Mouse (Mus musculus) heart, postnatal 25 days (tissue): ENCODE measurements around the gene Tm6sf1. TPM values are rescaled to one million over a fixed set of nuclear protein-coding genes. Genes with fewer than 3 reads are reported as not detected.
"Not testable (repeated sequence)": the region's sequence is repeated elsewhere in the genome, so short reads cannot be mapped to it uniquely, and the experiment has no call there.

Experiments used
- DNase-seq: peaks from one replicate; pipeline ENCODE4 v3.0.0; 2022; ENCODE audit warnings: low spot score
- intact Hi-C: fragments of 180-260 bp; cut with DNase I; formaldehyde crosslinking; loops from one replicate; pipeline ENCODE4 v1.15.1; 2025
- total RNA-seq, 2 experiments: library from RNA; stranded (reverse); gene quantifications; 2 replicates each; pipeline ENCODE4 v1.2.3; 2021

The Tm6sf1 gene
- 10 to 100 TPM; 13.1 to 13.4 TPM for total RNA-seq

DNA sequence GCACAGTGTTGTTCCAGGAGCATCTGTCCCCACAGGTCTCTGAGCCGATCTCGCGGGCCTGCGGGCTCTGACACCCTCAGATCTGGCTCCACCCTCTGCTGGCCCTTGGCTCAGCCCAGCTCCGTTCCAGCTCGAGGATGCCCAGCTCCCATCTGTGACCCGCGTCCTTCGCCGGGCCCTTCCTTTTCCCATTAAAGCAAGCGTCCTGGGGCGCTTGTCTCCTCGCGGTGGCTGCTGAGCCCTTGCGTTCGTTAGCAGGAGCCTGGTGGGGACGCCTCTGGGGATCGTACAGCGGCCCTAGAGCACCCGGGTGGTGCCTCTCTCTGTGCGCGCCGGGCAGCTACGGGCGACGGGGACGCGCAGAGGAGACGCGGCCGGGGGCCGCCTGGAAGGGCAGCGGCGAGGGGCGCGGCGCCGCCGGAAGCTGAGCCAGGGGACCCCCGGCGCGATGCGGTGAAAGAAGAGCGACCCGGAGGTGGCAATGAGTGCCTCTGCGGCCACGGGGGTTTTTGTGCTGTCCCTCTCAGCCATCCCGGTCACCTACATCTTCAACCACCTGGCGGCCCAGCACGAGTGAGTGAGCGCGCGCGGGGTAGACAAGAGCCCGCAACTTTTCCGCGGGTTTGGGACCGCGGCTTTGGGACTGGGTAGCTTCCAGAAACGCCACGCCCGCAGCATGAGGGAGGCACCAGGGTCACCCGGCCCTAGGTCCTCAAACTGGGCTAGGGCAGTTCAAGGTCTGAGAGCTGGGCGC, at the start of gene Tm6sf1:
TSS of gene Tm6sf1 (plus strand) at position 34 of the 754 bp plus-strand sequence.
- no peak for DNase-seq
- intact Hi-C loops: loop anchor here (2.0 kb wide), 1 partner anchor 30 kb away; the partner anchor contains the start of gene Btbd1

GRCm38 (mm10) chr7:81824906-81825305, 33.9 kb upstream of the Tm6sf1 start:
- intact Hi-C loops: no loop called here

DNA sequence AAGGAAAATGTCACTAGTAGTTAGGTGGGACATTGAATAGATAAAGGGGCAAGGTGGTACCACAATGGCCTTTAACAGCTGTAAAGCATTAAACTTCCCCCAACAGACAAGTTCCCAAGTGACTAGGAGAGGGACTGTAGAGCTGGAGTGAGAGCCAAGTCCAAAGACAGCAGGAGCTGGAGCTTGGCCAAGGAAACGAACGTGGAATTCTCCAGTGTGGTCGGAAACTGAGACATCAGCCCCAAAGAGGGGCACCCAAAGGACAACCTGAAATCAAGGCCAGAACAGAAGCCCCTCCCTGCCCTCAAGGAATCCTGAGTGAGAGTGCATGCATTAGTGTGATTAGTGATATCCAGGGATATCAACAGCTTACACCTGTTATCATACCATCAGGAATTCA, 33.4 kb upstream of the Tm6sf1 start:
- DNase-seq: no peak
- intact Hi-C loops: no loop called here

More at GRCm38 (mm10) chr7:81824906-81825305, 33.9 kb upstream of the Tm6sf1 start:
- no peak for DNase-seq

DNA sequence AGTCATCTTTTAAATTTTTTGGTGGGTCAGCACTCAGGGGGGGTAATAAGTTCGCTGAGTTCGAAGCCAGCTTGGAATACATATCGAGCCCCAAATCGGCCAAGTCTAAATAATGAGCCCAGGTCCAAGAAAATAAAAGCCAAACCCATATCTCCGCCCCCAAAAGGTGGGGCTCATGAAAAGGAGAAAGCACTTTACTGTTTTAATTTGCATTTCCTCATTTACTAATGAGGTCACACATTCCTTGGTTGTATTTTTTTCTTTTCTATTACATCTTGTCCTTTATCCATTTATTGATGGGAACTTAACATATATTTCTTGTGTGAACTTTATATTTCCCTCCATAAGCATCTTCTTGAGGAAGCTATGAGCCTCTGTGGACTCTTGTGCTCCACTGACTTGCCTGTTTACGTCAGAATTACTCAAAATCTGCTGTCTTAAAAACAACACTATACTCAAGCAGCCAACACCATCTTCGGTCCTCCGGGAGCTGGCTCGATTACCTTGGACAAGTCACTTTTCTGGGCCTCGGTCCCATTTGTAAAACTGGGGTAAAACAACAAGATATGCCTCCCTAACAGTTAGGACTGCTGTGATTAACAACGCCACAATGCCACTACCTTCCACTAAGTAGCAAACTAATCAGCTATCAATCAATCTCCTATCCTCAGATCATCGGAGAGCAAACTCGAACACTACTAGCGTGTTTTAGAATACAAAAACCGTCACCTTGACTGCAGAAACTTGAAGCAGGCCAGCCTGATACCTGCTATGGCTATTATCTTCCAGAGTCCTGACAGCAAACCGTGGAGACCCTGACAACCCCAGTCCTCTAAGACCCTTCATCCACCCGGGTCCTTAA, 30.8 kb upstream of the Tm6sf1 start:
- intact Hi-C loops: loop anchor here (2.0 kb wide), 3 partner anchors 31 to 107 kb away; partner anchors contain the start of genes 3110040N11Rik, Hdgfl3 and Tm6sf1
- no peak for DNase-seq

- intact Hi-C loops: loop anchor here (2.0 kb wide), 3 partner anchors 30 to 106 kb away; partner anchors contain the start of genes 3110040N11Rik, Hdgfl3 and Tm6sf1
- peak; percentile 30 for DNase-seq
Measured at GRCm38 (mm10) chr7:81828681-81829378, 30.0 kb upstream of the Tm6sf1 start.

DNA sequence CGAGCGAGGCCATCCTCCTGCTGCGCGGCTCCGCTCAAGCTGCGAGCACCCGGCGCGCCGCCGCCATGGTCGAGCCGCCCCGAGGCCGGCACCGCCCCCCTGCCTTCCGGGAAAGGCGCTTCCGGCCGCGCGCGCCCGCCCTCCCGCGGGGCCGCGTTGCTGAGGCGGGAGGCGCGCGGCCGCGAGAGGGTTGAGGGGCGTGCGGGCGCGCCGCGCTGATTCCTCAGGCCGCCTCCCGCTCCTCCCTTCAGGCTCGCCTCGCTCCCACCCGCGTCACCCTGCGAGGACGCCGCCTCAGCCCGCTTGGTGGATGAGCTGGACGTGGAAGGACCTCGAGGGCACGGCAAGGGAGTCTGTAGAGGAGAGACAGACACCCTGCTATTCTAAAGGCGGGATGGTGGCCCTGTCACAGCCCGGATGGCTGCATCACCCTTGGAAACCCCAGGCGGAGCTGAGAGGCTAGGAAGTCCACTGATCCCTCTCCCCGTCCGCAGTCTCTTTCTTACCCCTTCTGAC, 29.4 kb upstream of the Tm6sf1 start, which contains the start of gene Btbd1:
TSS of gene Btbd1 (minus strand) at position 53 of the 516 bp plus-strand sequence.
- intact Hi-C loops: loop anchor here (2.0 kb wide), 3 partner anchors 29 to 105 kb away; partner anchors contain the start of genes 3110040N11Rik, Hdgfl3 and Tm6sf1
- peak; percentile 81 for DNase-seq

DNA sequence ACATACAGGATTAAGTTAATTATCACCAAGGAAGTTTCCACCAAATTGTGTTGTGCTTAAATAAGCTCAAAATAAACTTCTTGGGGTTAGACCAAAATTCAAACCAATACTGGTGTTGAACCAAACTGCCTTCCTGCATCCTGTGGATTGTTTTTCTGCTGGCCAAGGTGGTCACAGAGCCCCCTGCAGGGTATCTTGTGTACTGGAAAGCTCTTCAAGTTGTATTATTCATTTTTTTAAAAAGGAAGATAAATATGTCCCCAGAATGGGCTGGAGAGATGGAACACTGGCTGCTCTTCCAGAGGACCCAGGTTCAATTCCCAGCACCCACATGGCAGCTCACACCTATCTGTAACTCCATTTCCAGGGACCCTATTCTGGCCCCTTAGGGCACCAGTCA, 24.0 kb upstream of the Tm6sf1 start:
- no peak for DNase-seq
- intact Hi-C loops: no loop called here

DNA sequence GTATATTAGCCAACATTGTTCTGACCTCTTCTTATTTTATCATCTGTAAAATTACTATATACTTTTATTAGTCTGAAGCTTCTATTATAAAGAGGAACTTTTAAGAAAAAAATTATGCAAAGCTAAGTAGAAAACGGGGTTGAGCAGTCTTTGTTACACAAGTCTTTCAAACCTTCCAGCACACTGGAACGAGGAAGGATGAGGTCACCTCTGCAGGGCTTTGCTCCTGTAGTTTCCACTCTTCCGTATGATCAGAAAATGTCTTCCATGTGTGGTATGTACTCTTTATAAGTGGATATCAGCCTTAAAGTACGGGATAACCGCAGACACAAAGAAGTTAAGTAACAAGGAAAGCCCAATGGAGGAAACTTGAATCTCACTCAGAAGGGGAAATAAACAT, 23.4 kb upstream of the Tm6sf1 start:
- no peak for DNase-seq
- intact Hi-C loops: no loop called here

DNA sequence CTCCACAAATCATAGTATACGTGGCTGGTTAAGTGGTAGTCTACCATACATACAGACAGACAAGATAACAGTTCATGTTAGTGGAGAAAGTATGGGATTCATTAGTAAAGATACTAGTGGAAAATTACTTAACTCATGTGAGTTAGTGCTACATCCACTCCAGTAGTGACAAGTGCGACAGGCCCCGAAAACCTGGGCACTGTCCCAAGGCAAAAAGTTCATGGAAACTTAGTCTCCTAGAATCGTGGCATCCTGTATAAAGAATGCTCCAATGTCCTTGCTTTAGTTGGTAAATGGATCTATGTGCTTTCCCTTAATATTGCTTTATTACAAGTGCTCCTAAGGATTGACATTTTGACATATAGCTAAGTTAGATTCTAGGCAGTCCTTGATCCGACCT, 21.0 kb upstream of the Tm6sf1 start:
- DNase-seq, intact Hi-C loops: not testable (repeated sequence)

DNA sequence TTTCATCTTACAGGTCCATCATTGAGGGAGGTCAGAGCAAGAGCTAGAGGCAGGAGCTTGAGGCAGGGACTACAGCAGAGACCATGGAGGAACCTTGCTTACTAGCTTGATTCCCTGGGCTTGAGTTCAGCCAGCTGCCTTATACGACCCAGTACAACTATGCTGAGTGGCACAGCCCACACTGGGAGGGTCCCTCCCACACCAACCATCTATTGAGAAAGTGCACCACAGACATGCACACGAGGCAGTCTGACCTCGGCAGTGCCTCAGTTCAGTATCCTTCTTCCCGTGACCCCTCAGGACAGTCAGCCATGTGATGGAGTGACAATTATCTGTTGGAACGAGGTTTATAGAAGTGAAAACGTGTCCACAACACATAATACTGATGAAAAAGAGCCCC, 19.1 kb upstream of the Tm6sf1 start:
- intact Hi-C loops: no loop called here
- no peak for DNase-seq

DNA sequence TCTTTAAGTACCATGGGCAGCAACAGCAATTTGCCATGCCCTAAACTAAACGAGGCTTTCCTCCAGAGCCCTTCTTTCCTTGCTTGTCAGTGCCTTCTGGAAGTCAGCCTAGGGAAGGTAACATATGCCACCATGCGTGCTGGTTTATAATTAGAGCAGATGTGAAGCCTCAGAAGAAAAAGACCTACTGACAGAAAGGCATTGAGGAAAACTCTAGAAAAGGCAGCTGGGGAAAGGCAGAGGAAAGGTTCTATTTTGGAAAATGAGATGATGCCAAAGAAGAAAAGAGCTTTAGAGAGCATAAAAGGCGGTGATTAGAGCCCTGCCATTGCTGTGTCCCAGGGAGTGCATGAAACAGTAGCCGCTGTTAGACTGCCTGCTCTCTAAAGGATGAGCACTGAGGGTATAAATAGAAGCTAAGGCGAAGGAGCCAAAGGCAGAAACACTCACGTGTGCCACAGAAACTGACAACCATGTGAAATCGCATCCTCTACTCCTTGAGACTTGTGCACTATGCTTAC, 18.1 kb upstream of the Tm6sf1 start:
- intact Hi-C loops: no loop called here
- no peak for DNase-seq

DNA sequence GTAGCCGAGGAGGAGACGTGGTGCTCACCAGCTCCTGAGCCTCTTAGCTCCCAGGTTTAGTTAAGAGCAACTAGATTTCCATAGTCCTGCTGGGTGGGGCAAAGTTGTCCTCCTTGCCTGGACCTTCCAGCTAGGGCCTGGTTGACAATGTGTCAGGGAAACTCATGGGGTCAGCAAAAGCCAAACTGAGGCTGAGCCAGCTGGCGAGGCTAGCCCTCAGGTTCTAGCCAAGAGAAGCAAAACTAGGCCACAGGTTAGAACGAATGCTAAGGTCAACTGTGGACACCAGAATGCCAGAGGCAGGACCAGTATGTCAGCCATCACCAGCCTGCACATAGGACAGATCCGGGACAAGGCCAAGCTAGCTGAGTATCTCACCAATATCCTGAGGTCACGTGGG, 17.4 kb upstream of the Tm6sf1 start:
- DNase-seq: no peak
- intact Hi-C loops: no loop called here

- intact Hi-C loops: no loop called here
- no peak for DNase-seq
Measured at GRCm38 (mm10) chr7:81842141-81842540, 16.7 kb upstream of the Tm6sf1 start.

DNA sequence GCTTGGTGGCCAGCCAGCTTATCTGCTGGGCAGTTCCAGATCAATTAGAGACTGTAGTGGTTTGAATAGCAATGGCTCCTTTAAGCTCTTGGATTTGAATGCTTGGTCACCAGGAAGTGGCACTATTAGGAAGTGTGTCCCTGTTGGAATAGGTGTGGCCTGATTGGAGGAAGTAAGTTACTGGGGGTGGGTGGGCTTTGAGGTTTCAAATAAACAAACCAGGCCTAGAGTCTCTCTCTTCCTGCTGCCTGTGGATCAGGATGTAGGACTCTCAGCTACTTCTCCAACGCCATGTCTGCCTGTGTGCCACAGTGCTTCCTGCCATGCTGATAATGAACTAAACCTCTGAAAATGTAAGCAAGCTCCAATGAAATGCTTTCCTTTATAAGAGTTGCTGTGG, 15.8 kb upstream of the Tm6sf1 start:
- DNase-seq: no peak
- intact Hi-C loops: no loop called here

GRCm38 (mm10) chr7:81843903-81844302, 14.9 kb upstream of the Tm6sf1 start:
- intact Hi-C loops: no loop called here

GRCm38 (mm10) chr7:81844801-81845200, 14.0 kb upstream of the Tm6sf1 start:
- no peak for DNase-seq
- intact Hi-C loops: no loop called here

More at GRCm38 (mm10) chr7:81843903-81844302, 14.9 kb upstream of the Tm6sf1 start:
- no peak for DNase-seq

DNA sequence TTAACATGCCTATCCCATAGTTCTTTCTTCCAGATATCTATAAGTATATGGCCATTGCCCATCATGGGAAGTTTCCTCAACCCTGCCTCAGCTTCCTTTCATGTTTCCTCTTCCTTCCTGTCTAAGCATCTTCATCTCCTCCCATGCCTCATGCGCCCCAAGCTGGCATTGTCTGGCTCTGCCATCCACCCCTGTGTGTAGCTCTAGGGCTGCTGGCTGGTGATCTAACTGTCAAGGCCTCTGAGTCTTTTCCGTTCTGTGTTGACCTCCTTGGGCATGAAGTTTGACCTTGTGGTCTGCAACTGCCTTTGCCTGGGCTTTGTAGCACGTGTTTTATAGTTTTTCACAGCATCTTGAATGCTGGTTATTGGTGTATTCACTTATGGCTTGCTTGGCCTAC, 13.5 kb upstream of the Tm6sf1 start:
- intact Hi-C loops: no loop called here
- no peak for DNase-seq

DNA sequence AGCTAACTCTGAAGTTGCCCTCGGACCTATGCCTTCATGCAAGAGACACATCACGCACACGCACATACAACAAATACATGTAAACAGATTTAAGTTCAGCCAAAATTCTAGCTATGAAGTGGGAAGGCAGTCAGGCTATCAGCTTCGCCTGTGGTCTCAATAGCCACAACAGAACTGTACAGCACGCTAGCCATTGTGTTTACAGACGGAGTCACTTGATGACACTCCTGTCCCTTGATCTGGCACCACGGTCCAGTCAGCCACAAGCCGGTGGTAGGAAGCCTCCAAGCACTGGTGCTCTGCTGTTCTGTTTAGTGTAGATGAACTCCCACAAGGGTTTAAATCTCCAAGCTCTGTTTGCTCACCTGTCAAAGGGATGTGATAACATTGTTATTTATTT, 12.8 kb upstream of the Tm6sf1 start:
- DNase-seq: no peak
- intact Hi-C loops: no loop called here

- DNase-seq: no peak
- intact Hi-C loops: no loop called here
Measured at GRCm38 (mm10) chr7:81847010-81847409, 11.8 kb upstream of the Tm6sf1 start.

GRCm38 (mm10) chr7:81847777-81848176, 11.0 kb upstream of the Tm6sf1 start:
- DNase-seq: no peak
- intact Hi-C loops: no loop called here
